Mouse (Mus musculus) hindbrain, embryonic 10.5 days (tissue): Measurements from ENCODE around the gene Meiob. TPM values are rescaled to one million over a fixed set of nuclear protein-coding genes. Genes with fewer than 3 reads are reported as not detected.
A peak's percentile ranks its signal among the peaks of the same experiment; 100 is the strongest.

Experiments used
- DNase-seq: peaks from one replicate; pipeline ENCODE4 v3.0.0-alpha.2; 2017; ENCODE audit warnings: low spot score
- H3K27ac ChIP-seq: fragments of 300-500 bp; sonication (generic); 2 replicates; pipeline ENCODE4 v1.5.1; 2016; ENCODE audit warnings: mild to moderate bottlenecking, moderate library complexity
- H3K27me3 ChIP-seq: fragments of 300-500 bp; sonication (generic); 2 replicates; pipeline ENCODE4 v1.6.1; 2016; ENCODE audit warnings: mild to moderate bottlenecking; ENCODE audit not compliant: poor library complexity, insufficient read depth, severe bottlenecking
- H3K36me3 ChIP-seq: fragments of 300-500 bp; sonication (generic); 2 replicates; pipeline ENCODE4 v1.6.1; 2016; ENCODE audit warnings: mild to moderate bottlenecking, moderate library complexity
- H3K4me1 ChIP-seq: fragments of 300-500 bp; sonication (generic); replicated peaks from 2 replicates; pipeline ENCODE4 v1.6.1; 2016; ENCODE audit warnings: mild to moderate bottlenecking
- H3K4me3 ChIP-seq: fragments of 300-500 bp; sonication (generic); 2 replicates; pipeline ENCODE4 v1.5.1; 2016; ENCODE audit warnings: mild to moderate bottlenecking, moderate library complexity
- H3K9me3 ChIP-seq: fragments of 300-500 bp; sonication (generic); 2 replicates; pipeline ENCODE4 v1.6.1; 2016; ENCODE audit warnings: mild to moderate bottlenecking, moderate library complexity
- WGBS: fragments of 180-500 bp; shearing (Covaris S2); methylation state at CpG from one replicate; pipeline ENCODE4 v1.1.7; 2016; 5-methylcytosine and 5-hydroxymethylcytosine counted together
- polyA plus RNA-seq: library from polyadenylated mRNA; unstranded; fragments of >200 nt; fragmentation: Nextera tagmentation; extraction: Ambion mirVana; gene quantifications from 2 replicates; pipeline ENCODE4 v1.2.1, GENCODE M21; 2016

Meiob gene
- polyA plus RNA-seq, 1 experiment from 2014 or later: not detected

DNA sequence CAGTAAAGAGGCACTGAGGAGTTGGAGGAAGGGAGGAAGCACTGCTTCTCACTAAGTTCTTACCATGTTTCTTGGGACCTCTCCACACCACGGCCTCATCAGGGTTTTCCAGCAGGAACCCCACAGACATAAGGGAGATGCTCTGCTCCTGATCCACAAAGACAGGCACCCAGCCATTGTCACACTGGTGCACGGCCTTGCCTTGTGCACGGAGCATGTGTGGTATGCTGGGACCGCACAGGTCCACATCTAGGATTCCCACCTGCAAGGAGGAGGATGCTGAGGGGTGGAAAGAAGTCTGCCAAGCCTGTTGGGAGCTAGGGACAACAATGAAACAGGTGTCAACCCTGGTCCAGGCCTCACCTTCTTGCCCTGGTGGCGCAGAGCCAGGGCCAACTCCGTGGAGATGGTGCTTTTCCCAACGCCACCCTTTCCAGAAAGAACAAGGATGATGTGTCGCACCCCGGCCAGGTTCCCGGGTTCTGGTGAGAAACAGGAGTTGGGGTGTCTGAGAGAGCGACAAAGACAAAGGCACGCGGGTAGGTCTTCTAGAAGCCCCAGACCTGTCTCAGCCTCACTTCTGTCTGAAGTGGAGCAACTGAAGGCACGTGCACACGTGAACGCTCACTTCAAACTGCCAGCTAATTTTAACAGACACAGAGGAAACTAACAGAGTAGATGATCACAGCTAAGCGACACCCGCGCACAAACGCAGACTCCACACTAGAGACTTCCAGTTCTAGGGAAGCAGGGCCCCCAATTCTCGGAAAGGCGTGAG, 81.5 kb downstream of the Meiob start:
- Histone ChIP-seq H3K4me1 (peaks cover 38% of the 10 kb centered on the region), H3K27me3 (no peaks in the 10 kb centered on the region), H3K27ac (peak overlapping the region; percentile 73), H3K4me3 (peak overlapping the region; percentile 93), H3K9me3 (no peaks in the 10 kb centered on the region), H3K36me3 (peaks cover 54% of the 10 kb centered on the region)
- DNase-seq: no peak
- WGBS: 27% methylated on average over 22 of the region's 22 CpGs

- peaks cover 61% of the 10 kb centered on the region for H3K36me3 ChIP-seq
- peaks cover 34% of the 10 kb centered on the region for H3K4me1 ChIP-seq
- DNase-seq: peak; percentile 96
- no peaks in the 10 kb centered on the region for H3K9me3 ChIP-seq
- under 1% methylated on average over 69 of the region's 69 CpGs for WGBS
- H3K27me3 ChIP-seq: no peaks in the 10 kb centered on the region
- peak within 1 kb of the TSS; percentile 91 for H3K27ac ChIP-seq
- H3K4me3 ChIP-seq: peak within 1 kb of the TSS; percentile 93
Observed at GRCm38 (mm10) chr17:24886134-24886931, 82.2 kb downstream of the Meiob start, which contains the start of the genes Nubp2 and Spsb3. Gene Nubp2, minus strand, starts transcription at chr17:24886349. Gene Spsb3, plus strand, starts transcription at chr17:24886643.

DNA sequence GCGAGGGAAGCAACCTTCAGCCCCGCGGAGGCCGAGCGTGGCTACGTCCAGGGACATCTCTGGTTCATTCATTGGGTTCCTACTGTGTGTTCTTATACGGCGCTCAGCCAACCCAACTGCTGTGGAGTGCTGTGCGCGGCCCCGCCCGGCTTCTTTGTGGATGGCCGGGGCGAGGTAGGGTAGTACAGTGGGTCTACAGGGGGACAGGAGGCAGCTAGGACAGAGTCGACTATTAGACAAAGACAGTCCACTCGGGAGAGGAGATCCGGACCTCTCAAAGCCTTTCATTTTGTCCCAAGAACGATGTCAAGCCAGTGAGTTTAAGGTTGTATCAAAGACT, 82.8 kb downstream of the Meiob start:
- Histone ChIP-seq H3K4me3 (peak overlapping the region; percentile 93), H3K9me3 (no peaks in the 10 kb centered on the region), H3K4me1 (peaks cover 32% of the 10 kb centered on the region), H3K27ac (peak overlapping the region; percentile 91), H3K27me3 (no peaks in the 10 kb centered on the region), H3K36me3 (peaks cover 66% of the 10 kb centered on the region)
- WGBS: 1% methylated on average over 18 of the region's 18 CpGs
- DNase-seq: no peak

DNA sequence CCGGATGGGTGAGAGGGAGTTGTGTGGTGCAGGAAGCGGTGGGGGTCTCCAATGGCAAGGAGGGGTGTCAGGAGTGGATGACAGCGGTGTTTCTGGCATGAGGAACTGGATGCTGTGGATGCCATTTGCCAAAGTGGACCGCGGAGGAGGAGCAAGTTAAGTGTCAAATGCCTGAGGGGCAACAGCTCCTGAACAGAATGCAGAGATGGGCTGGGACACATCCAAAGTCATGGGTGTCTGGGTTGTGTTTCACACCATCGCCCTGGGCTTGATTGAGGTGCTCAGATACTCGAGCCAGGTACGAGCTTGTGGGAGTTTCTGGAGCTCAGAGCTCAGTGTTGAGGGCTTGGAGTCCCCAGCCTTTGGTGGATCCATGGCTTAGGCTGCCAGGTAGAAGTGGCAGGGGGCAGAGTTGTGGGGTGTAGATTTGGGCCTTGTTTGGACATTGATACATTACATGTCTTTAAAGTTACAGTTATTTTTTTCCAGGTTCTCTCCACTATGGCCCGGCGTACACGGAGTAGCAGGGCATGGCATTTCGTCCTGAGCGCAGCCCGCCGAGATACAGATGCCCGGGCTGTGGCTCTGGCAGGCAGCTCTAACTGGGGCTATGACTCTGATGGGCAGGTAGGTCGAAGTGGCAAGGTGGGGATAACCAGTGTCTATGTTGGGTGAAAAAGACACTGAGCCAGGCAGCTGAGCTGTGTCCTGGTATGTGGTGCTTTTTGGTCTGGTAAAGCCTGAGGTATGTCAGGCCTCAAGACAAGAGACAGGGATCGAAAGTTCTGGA, 83.4 kb downstream of the Meiob start:
- 68% methylated on average over 18 of the region's 18 CpGs for WGBS
- peak overlapping the region; percentile 93 for H3K4me3 ChIP-seq
- H3K9me3 ChIP-seq: no peaks in the 10 kb centered on the region
- H3K27ac ChIP-seq: peak overlapping the region; percentile 91
- DNase-seq: no peak
- H3K27me3 ChIP-seq: no peaks in the 10 kb centered on the region
- H3K36me3 ChIP-seq: peaks cover 66% of the 10 kb centered on the region
- H3K4me1 ChIP-seq: peaks cover 32% of the 10 kb centered on the region

DNA sequence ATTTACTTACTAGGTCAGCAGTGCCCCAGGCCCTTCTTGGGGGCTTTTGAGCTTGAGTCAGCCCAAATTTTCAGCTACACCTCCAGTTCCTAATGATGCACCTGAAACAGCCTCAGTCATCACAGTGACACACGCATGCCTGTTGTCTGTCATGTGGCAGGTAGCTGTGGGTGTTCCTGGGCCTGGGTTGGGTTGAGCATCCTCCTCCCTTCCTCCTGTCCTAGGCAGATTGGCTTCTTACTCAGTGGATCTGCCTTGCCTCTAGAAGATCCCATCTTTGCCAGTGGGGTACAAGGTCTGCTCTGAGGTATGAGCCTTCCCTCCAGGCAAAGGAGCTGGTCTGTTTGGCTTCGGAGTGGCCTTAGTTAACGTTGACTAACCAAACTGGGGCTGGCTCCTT, 84.8 kb downstream of the Meiob start:
- H3K27me3 ChIP-seq: no peaks in the 10 kb centered on the region
- WGBS: 92% methylated on average over 3 of the region's 3 CpGs
- H3K9me3 ChIP-seq: no peaks in the 10 kb centered on the region
- DNase-seq: no peak
- no peak overlapping the region for H3K4me3 ChIP-seq
- no peak overlapping the region for H3K27ac ChIP-seq
- peaks cover 63% of the 10 kb centered on the region for H3K36me3 ChIP-seq
- peaks cover 39% of the 10 kb centered on the region for H3K4me1 ChIP-seq

Other genes starting within 250 kb of the Meiob start
- 64.1 and 86.9 TPM in 2 replicates for gene Tsc2, start 171.7 kb upstream of the Meiob start, polyA plus RNA-seq
- 19.9 and 27.1 TPM in 2 replicates for gene Nthl1, start 171.6 kb upstream of the Meiob start, polyA plus RNA-seq
- 34.2 and 39.2 TPM in 2 replicates for gene Slc9a3r2, start 154.0 kb upstream of the Meiob start, polyA plus RNA-seq
- gene Npw, start 145.8 kb upstream of the Meiob start, polyA plus RNA-seq: not detected in 2 replicates
- 26.2 and 28.6 TPM in 2 replicates for gene Zfp598, start 134.6 kb upstream of the Meiob start, polyA plus RNA-seq
- gene Syngr3, start 114.3 kb upstream of the Meiob start, polyA plus RNA-seq: 9.2 and 15.1 TPM in 2 replicates
- 49.7 and 50.9 TPM in 2 replicates for gene Gfer, start 108.1 kb upstream of the Meiob start, polyA plus RNA-seq
- gene Noxo1, start 108.1 kb upstream of the Meiob start, polyA plus RNA-seq: 1.5 and 1.8 TPM in 2 replicates
- gene Tbl3, start 96.6 kb upstream of the Meiob start, polyA plus RNA-seq: 133 and 140 TPM in 2 replicates
- gene Rnf151, start 86.2 kb upstream of the Meiob start, polyA plus RNA-seq: 0.22 TPM in 2 replicates
- 1,403 and 1,781 TPM in 2 replicates for gene Rps2, start 86.2 kb upstream of the Meiob start, polyA plus RNA-seq
- gene Ndufb10, start 79.8 kb upstream of the Meiob start, polyA plus RNA-seq: 212 and 240 TPM in 2 replicates
- not detected in 2 replicates for gene Rpl3l, start 76.5 kb upstream of the Meiob start, polyA plus RNA-seq
- 21.4 and 23.4 TPM in 2 replicates for gene Msrb1, start 67.6 kb upstream of the Meiob start, polyA plus RNA-seq
- gene Hs3st6, start 51.3 kb upstream of the Meiob start, polyA plus RNA-seq: 1.5 and 2.0 TPM in 2 replicates
- 30.7 and 34.3 TPM in 2 replicates for gene Hagh, start 35.9 kb downstream of the Meiob start, polyA plus RNA-seq
- gene Fahd1, start 46.1 kb downstream of the Meiob start, polyA plus RNA-seq: 18.4 and 20.7 TPM in 2 replicates
- 0.58 and 0.65 TPM in 2 replicates for gene Igfals, start 61.7 kb downstream of the Meiob start, polyA plus RNA-seq
- gene Nubp2, start 82.1 kb downstream of the Meiob start, polyA plus RNA-seq: 90.0 and 95.5 TPM in 2 replicates
- gene Spsb3, start 82.4 kb downstream of the Meiob start, polyA plus RNA-seq: 48.9 and 53.4 TPM in 2 replicates
- gene Eme2, start 90.8 kb downstream of the Meiob start, polyA plus RNA-seq: 30.8 and 36.3 TPM in 2 replicates
- 96.7 and 102 TPM in 2 replicates for gene Mrps34, start 90.8 kb downstream of the Meiob start, polyA plus RNA-seq
- gene Nme3, start 92.2 kb downstream of the Meiob start, polyA plus RNA-seq: 44.7 and 46.5 TPM in 2 replicates
- gene Mapk8ip3, start 132.7 kb downstream of the Meiob start, polyA plus RNA-seq: 51.4 and 61.7 TPM in 2 replicates
- gene Jpt2, start 156.4 kb downstream of the Meiob start, polyA plus RNA-seq: 358 and 426 TPM in 2 replicates
- 7.9 and 9.1 TPM in 2 replicates for gene Cramp1l, start 211.5 kb downstream of the Meiob start, polyA plus RNA-seq
- gene Ift140, start 211.8 kb downstream of the Meiob start, polyA plus RNA-seq: 25.1 and 31.7 TPM in 2 replicates